Mouse (Mus musculus) heart, embryonic 14.5 days (tissue): ENCODE results near the gene Lhcgr. TPM values are rescaled to one million over a fixed set of nuclear protein-coding genes. Genes with fewer than 3 reads are reported as not detected.

Source experiments
- ATAC-seq: fragments of 200-750 bp; cut with Nextera tagmentation; 2 replicates; pipeline ENCODE4 v1.8.0; 2017; ENCODE audit warnings: low read depth, moderate TSS enrichment; ENCODE audit not compliant: insufficient number of reproducible peaks, insufficient read depth, low FRiP score
- H3K27ac ChIP-seq, 2 experiments: fragments of 200-500 bp in 1 of 2; fragments of 300-500 bp in 1 of 2; sonication (generic) in 1 of 2; replicated peaks in 1 of 2; 2 replicates each; pipeline ENCODE4 v1.5.1; 2012 to 2014; ENCODE audit warnings: low read depth in 2 of 2, low read length in 2 of 2, control low read depth in 1 of 2, mild to moderate bottlenecking in 1 of 2, mixed read lengths in 1 of 2; ENCODE audit not compliant: control insufficient read depth in 1 of 2, insufficient read depth in 1 of 2
- H3K27me3 ChIP-seq: fragments of 300-500 bp; sonication (generic); 2 replicates; pipeline ENCODE4 v1.6.1; 2014; ENCODE audit warnings: mild to moderate bottlenecking, low read length, control low read depth; ENCODE audit not compliant: control insufficient read depth, insufficient read depth
- H3K36me3 ChIP-seq: fragments of 300-500 bp; sonication (generic); 2 replicates; pipeline ENCODE4 v1.6.1; 2014; ENCODE audit warnings: mild to moderate bottlenecking, control low read depth, low read length, mixed read lengths; ENCODE audit not compliant: control insufficient read depth, insufficient read depth
- H3K4me1 ChIP-seq, 2 experiments: fragments of 200-500 bp in 1 of 2; fragments of 300-500 bp in 1 of 2; sonication (generic) in 1 of 2; 2 replicates each; pipeline ENCODE4 v1.6.1; 2012 to 2014; ENCODE audit warnings: low read length in 2 of 2, control low read depth in 1 of 2, mixed read lengths in 1 of 2; ENCODE audit not compliant: control insufficient read depth in 2 of 2, insufficient read depth in 2 of 2
- H3K4me2 ChIP-seq: fragments of 300-500 bp; sonication (generic); 2 replicates; pipeline ENCODE4 v1.6.1; 2014; ENCODE audit warnings: mild to moderate bottlenecking, low read length
- H3K4me3 ChIP-seq, 2 experiments: fragments of 200-500 bp in 1 of 2; fragments of 300-500 bp in 1 of 2; sonication (generic) in 1 of 2; 2 replicates each; pipeline ENCODE4 v1.5.1; 2012 to 2014; ENCODE audit warnings: low read length in 2 of 2, mild to moderate bottlenecking in 2 of 2, control low read depth in 1 of 2, low read depth in 1 of 2, moderate library complexity in 1 of 2; ENCODE audit not compliant: control insufficient read depth in 1 of 2, insufficient read depth in 1 of 2
- H3K9ac ChIP-seq: fragments of 300-500 bp; sonication (generic); 2 replicates; pipeline ENCODE4 v1.6.1; 2014; ENCODE audit warnings: mild to moderate bottlenecking, low read length
- H3K9me3 ChIP-seq: fragments of 300-500 bp; sonication (generic); 2 replicates; pipeline ENCODE4 v1.6.1; 2016; ENCODE audit warnings: low read length, control low read depth; ENCODE audit not compliant: control insufficient read depth
- WGBS: fragments of 180-500 bp; shearing (Covaris S2); extraction: QIAGEN DNeasy Blood & Tissue Kit; methylation state at CpG from one replicate; pipeline ENCODE4 v1.1.7; 2014; 5-methylcytosine and 5-hydroxymethylcytosine counted together
- polyA plus RNA-seq: library from polyadenylated mRNA; unstranded; fragments of >200 nt; fragmentation: Nextera tagmentation; extraction: Ambion mirVana; gene quantifications from 2 replicates; pipeline ENCODE4 v1.2.1, GENCODE M21; 2014

Lhcgr gene
- polyA plus RNA-seq, 1 experiment from 2014 or later = not detected

DNA sequence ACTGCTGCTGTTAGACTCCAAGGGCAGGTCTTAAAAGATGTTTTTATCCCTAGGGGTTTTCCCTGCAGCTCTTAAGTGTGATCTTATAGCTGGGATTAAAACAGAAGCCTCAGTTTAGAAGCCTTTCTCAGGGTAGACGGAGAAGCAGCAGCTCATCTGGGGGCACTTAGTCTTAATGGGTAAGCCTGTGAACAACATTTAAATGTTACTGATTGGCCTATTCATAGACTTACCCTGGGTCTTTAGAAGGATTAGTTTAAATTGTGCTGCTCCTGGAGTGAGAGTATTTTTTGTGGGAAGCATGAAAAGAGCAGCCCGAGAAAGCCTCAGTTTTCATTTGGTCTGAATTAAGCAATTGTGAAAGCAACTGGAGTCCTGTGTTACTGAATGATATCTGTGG is 121.9 kb downstream of the Lhcgr start:
- H3K4me1 ChIP-seq = peaks cover 0 to 2% of the 10 kb centered on the region in 2 experiments; a peak in 1 of 4 replicates
- WGBS = 74% methylated on average over 2 of the region's 2 CpGs
- H3K9ac ChIP-seq = no peak overlapping the region
- no peak overlapping the region for H3K4me2 ChIP-seq
- H3K27ac ChIP-seq = no peak overlapping the region
- no peaks in the 10 kb centered on the region for H3K36me3 ChIP-seq
- H3K9me3 ChIP-seq = no peaks in the 10 kb centered on the region
- ATAC-seq = no peak
- no peaks in the 10 kb centered on the region for H3K27me3 ChIP-seq
- no peak overlapping the region for H3K4me3 ChIP-seq

- H3K27ac ChIP-seq = no peak within 1 kb of the TSS
- ATAC-seq = no peak
- no peaks in the 10 kb centered on the region for H3K27me3 ChIP-seq
- H3K4me3 ChIP-seq = peak within 1 kb of the TSS; percentile 8 to 18
- no peaks in the 10 kb centered on the region for H3K36me3 ChIP-seq
- WGBS = 25% methylated on average over 21 of the region's 21 CpGs
- peaks cover 0 to 2% of the 10 kb centered on the region in 2 experiments; a peak in 1 of 4 replicates for H3K4me1 ChIP-seq
- peak within 1 kb of the TSS; percentile 56 for H3K4me2 ChIP-seq
- H3K9me3 ChIP-seq = no peaks in the 10 kb centered on the region
- H3K9ac ChIP-seq = peak within 1 kb of the TSS; percentile 44; the same call in 1 of the 2 replicates
Observed at GRCm38 (mm10) chr17:88668452-88668851, 123.3 kb downstream of the Lhcgr start, which contains the start of gene Gtf2a1l. Gene Gtf2a1l (plus strand): TSS chr17:88668660.

Other genes with a start within 250 kb of the Lhcgr start
- gene Ston1, start 194.3 kb downstream of the Lhcgr start, polyA plus RNA-seq = 8.5 and 10.2 TPM in 2 replicates
- not detected in 2 replicates for gene Gtf2a1l, start 123.3 kb downstream of the Lhcgr start, polyA plus RNA-seq